Mouse (Mus musculus) heart, adult 11 months (tissue): Measurements from ENCODE around the gene Inca1.

Experiments used
- DNase-seq: peaks from one replicate; pipeline ENCODE4 v3.0.0; 2022

The Inca1 gene

GRCm38 (mm10) chr11:70701221-70701955, 1.4 kb upstream of the Inca1 start:
- peak; percentile 96 for DNase-seq

DNA sequence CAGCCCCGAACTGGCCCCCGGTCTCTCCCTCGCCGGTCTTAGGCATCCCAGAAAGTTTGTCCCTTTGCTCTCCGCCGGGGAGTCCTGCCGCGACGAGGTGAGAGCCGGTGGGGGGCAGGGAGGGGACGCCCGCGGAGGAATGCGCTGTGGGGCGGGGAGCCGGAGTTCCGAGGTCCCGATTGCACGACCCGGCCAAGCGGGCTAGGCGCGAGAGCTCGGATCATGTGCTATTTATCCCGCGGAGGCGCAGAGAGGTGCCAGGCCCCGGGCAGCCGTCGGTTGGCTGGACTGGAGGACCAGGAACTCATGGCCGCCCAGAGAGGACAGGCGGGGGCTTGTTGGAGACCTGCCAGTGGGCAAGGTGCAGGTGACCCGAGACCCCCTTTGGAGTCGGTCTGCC, 658 bp upstream of the Inca1 start:
- peak; percentile 99 for DNase-seq

DNA sequence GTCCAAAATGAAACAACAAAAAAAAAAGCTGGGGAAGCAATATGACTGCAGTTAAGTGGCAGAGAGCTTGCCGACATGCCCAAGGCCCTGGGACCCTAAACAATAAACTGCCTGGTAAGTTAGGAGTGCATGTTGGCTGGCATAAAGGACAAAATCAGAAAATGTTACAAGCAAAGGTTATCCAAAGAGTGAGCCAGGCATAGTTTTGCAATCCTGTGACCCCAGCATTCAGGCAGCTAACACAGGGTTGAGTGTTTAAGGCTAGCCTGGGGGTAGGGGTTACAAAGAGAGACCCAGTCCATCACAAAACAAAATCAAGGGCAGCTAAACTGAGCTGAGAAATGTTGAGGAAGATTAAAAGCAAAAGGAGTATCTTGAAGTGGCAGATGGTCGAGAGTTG, 904 bp downstream of the Inca1 start:
- DNase-seq, result no peak

GRCm38 (mm10) chr11:70697376-70697775, 2.6 kb downstream of the Inca1 start:
- DNase-seq, result no peak

DNA sequence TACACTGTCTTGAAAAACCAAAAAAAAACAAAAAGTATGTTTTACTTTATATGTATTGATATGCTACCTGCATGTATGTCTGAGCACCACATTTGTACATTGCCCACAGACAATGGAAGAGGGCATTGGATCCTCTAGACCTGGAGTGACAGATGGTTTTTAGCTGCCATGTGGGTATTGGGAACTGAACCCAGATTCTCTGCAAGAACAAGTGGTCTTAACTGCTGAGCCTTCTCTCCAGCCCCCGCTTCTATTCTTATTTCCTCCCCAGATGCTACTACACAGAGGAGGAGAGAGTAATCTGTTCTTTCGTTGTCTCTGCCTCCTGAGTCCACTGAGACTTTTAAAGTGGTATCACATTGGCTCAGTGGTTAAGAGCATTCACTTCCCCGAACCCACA, 6.5 kb downstream of the Inca1 start:
- no peak for DNase-seq

DNA sequence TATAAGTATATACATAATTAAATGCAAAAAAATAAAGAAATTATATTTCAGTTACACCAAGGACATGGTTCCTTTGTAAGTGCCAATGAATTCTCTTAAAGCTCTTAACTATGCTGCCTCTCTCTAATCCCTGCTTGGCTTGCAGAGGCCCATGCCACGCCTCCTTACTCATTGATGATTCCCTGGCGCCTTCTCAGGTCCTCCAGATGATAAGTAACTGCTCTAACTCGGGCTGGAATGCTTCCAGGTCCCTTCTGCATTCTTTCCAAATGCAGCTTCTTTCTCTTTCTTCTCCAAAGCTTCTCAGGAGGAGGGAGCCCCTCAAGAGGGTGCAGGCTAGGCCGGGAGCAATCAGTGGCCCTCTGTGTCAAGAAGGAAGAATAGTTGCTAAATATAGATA, 10.4 kb downstream of the Inca1 start:
- DNase-seq, result no peak

- no peak for DNase-seq
Observed at GRCm38 (mm10) chr11:70688372-70688771, 11.6 kb downstream of the Inca1 start.

DNA sequence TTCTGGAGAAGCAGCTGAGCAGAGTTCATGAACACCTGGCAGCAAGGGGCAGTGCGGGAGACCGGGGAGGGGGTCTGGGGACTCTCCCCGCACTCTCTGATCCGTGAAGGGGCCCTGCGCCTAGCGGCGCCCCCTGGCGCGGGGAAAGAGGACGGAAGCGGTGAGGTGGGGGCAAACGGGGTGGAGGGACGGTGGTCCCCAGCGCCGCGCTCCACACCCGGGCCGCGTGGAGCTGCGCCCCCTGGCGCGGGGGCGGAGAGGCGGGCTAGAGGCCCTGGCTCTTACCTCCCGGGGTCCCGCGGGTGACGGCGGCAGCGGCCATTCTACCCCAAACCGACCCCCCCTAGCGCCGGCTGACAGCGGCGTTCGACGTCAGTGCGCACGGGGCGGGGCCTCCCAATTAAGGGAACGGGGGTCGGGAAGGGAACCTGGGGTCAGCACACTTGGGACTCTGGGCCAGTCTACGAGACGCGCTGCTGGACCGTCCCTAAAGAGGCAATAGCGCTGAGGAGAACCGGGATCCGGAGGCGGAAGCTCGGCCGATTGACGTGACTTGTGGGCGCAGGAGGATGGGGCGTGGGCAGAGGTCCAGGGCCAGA, 12.3 kb downstream of the Inca1 start, which contains the start of gene Camta2:
Gene Camta2 (minus strand): TSS at position 505 of the 599 bp plus-strand sequence.
- peak; percentile 99 for DNase-seq

GRCm38 (mm10) chr11:70686901-70687566, 12.9 kb downstream of the Inca1 start:
- peak; percentile 98 for DNase-seq

DNA sequence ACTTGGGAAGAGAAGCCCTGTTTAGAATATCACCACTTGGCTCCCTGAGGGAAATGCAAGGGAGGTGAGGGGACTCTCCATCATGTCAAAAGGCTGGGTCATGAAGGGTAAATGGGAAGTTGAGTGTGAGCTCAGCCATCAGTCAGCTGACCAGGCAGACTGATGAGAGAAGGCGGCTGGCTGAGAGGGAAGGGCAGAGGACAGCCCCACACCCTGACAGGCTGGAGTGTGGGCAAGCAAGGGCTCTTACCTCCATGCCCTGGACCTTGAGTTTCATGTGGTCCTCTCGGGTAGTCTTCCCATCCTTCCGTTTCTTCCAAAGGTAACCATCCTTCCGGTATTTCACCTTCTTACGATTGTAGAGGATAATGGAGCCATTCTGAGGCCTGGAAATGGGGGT, 16.3 kb downstream of the Inca1 start:
- peak; percentile 96 for DNase-seq

- no peak for DNase-seq
Observed at GRCm38 (mm10) chr11:70681897-70682581, 17.9 kb downstream of the Inca1 start.

DNA sequence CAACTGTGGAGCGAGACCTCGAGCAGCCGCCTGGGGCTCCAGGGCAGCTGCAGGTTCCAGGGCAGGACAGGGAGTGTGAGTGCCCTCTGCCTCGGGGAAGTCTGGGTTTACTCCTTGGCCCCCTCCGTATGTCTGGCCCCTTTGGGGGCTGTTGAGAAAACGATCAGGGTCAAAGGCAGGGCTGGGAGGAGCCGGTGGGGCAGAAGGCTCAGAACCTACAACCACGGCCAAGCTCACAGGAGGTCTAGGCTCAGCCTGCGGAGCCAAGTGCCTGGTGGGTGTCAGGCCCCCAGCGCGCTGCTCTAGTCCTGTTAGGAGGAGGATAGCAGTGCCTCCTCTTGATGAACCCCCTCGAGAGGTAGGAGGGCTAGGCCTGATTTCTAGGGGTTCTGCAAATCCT, 18.8 kb downstream of the Inca1 start:
- DNase-seq, result peak; percentile 92

GRCm38 (mm10) chr11:70679894-70680293, 20.1 kb downstream of the Inca1 start:
- peak; percentile 97 for DNase-seq

- peak; percentile 90 for DNase-seq
Observed at GRCm38 (mm10) chr11:70679361-70679760, 20.6 kb downstream of the Inca1 start.

DNA sequence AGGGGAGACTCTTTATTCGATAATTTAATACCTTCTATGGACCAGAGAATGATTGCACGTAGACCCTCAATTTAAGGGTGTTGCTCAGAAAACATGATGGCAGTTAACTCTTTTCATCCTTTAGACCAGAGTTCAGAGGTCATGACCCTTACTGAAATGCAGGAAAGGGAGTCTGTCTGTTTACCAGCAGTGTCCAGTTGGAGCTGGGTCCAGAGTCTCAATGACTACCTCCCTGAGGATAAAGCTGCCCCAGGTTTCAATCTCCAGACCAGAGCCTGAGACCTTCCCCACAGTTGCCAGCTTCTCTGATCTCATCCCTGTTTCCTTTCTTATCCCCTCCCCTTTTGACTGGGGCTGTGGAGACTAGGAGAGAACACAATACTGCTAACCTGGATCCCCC, 21.4 kb downstream of the Inca1 start:
- no peak for DNase-seq

DNA sequence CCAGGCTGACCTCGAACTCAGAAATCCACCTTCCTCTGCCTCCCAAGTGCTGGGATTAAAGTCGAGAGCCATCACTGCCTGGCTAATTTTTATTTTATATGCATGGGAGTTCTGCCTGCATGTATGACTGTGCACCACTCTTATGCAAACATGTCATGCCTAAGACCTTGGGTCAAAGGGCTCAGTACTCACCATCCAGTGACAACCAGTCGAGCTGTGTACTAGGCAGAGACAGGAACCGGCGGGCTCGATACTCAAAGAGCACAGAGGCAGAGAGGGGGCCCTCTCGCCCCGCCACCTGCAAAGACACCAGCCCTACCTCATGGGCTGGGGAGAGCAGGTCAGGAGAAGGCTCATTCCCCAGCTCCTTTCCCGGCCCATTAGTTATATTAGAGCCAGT, 21.9 kb downstream of the Inca1 start:
- no peak for DNase-seq

DNA sequence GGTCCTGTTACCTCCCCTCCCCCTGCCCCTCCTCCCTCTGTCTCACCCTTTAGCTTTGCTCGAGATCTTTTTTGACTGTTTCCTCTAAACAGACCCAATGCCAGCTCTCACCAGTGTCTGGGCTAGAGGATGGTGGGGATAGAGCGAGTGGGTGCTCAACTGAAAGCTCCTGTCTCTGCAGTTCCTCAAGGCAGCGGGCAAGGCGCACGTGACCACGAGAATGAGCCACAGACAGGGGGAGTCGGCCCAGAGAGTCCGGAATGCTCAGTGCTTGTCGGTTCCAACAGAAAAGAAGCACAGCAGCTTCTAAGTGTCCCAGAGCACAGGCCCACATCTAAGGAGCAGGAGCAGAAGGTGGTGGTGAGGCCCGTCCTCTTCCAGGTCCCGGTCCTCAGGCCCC, 25.5 kb downstream of the Inca1 start:
- DNase-seq, result peak; percentile 94

GRCm38 (mm10) chr11:70674014-70674413, 25.9 kb downstream of the Inca1 start:
- peak; percentile 86 for DNase-seq

- peak; percentile 90 for DNase-seq
Observed at GRCm38 (mm10) chr11:70671333-70672047, 28.5 kb downstream of the Inca1 start.

DNA sequence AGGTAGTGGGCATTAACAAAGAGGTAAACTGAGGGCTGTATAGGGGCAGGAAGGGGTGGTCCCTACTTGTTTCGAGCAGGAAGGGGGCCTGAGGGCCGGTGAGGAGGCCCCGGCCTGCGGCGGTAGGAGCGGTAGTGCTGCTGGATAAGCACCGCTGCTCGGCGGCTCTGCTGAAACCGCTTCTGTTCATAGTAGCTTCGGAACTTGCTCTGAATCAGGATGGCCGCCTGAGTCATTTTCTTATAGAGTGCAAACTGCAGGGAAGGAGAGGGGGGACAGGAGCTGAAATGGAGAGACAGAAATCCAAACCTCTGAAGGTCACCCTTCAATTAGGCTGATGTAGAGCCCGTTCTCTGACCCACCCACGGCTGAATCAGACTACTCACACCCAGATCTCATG, 29.5 kb downstream of the Inca1 start:
- no peak for DNase-seq

GRCm38 (mm10) chr11:70669582-70670345, 30.2 kb downstream of the Inca1 start:
- DNase-seq, result peak; percentile 98
